Mouse (Mus musculus): ENCODE measurements around the gene Ptcra. TPM values are rescaled to one million over a fixed set of nuclear protein-coding genes. Genes with fewer than 3 reads are reported as not detected.

Ptcra gene
- total and polyA plus RNA-seq, 3 experiments = 0.17 to 0.56 (median 0.34) TPM

- no peak for TF ChIP-seq ZNF384 (IDR thresholded peaks at IDR 0.05; ENCODE audit: low read depth, low read length)
Observed at GRCm38 (mm10) chr17:46725273-46725672, 38.2 kb downstream of the Ptcra start (continued).

GRCm38 (mm10) chr17:46724477-46725084 lies 38.9 kb downstream of the Ptcra start:
- no peak for TF ChIP-seq SIN3A (IDR thresholded peaks at IDR 0.05; ENCODE audit: low read length)
- TF ChIP-seq MXI1 (IDR thresholded peaks at IDR 0.05; ENCODE audit: low read depth, low read length) = no peak
- no peak for TF ChIP-seq POLR2AphosphoS2 (IDR thresholded peaks at IDR 0.05; ENCODE audit: low read depth, low read length)
- TF ChIP-seq TBP (conservative IDR thresholded peaks at IDR 0.05; ENCODE audit: low read depth, low read length) = no peak
- TF ChIP-seq HCFC1 (IDR thresholded peaks at IDR 0.05; ENCODE audit: low read depth, low read length) = no peak
- TF ChIP-seq CHD2 (IDR thresholded peaks at IDR 0.05; ENCODE audit: low read length) = no peak
- no peak for TF ChIP-seq GABPA (IDR thresholded peaks at IDR 0.05; ENCODE audit: insufficient replicate concordance, low read depth, low read length)
- no peak for TF ChIP-seq CTCF (conservative IDR thresholded peaks at IDR 0.05 in 1 of 2, IDR thresholded peaks at IDR 0.05 in 1 of 2; ENCODE audit: low read depth in 2 of 2, low read length in 2 of 2)
- TF ChIP-seq MYC (IDR thresholded peaks at IDR 0.05; ENCODE audit: low read depth, low read length) = no peak
- TF ChIP-seq KAT2A (IDR thresholded peaks at IDR 0.05; ENCODE audit: insufficient replicate concordance, low read length) = no peak
- no peak for TF ChIP-seq USF1 (IDR thresholded peaks at IDR 0.05; ENCODE audit: low read depth, low read length)
- no peak for TF ChIP-seq TCF12 (IDR thresholded peaks at IDR 0.05; ENCODE audit: low read depth, low read length)
- TF ChIP-seq ETS1 (conservative IDR thresholded peaks at IDR 0.05; ENCODE audit: low read depth, low read length) = no peak
- no peak for TF ChIP-seq CHD1 (IDR thresholded peaks at IDR 0.05; ENCODE audit: low read depth, low read length)
- TF ChIP-seq ZKSCAN1 (IDR thresholded peaks at IDR 0.05; ENCODE audit: borderline replicate concordance, low read depth, low read length) = no peak
- no peak for TF ChIP-seq PAX5 (IDR thresholded peaks at IDR 0.05; ENCODE audit: low read length)
- TF ChIP-seq SMC3 (IDR thresholded peaks at IDR 0.05; ENCODE audit: low read depth, low read length) = no peak
- TF ChIP-seq RCOR1 (conservative IDR thresholded peaks at IDR 0.05; ENCODE audit: low read depth, low read length) = no peak
- no peak for TF ChIP-seq ZNF384 (IDR thresholded peaks at IDR 0.05; ENCODE audit: low read depth, low read length)
- dilution Hi-C loops (cut with MboI; ENCODE audit: extremely low pct_ligation_motif_present, extremely low pct_unique_long_range_greater_than_20kb, low sequenced_read_pairs) (no loop called here), in situ Hi-C loops (cut with MboI; ENCODE audit: low pct_ligation_motif_present, low pct_unique_long_range_greater_than_20kb, low sequenced_read_pairs) (no loop called here)
- Histone ChIP-seq H3K4me3 (replicated peaks in 1 of 3; ENCODE audit: low read depth in 2 of 3, low read length in 2 of 3, poor library complexity in 1 of 3) (no peak overlapping the region), H3K9me3 (replicated peaks; ENCODE audit: low read length) (no peaks in the 10 kb centered on the region), H3K4me2 (ENCODE audit: insufficient read depth, low read depth, poor library complexity, severe bottlenecking) (no peak overlapping the region), H3K79me2 (replicated peaks; ENCODE audit: control insufficient read depth, extremely low read depth, insufficient read depth, poor library complexity, severe bottlenecking) (no peaks in the 10 kb centered on the region), H3K36me3 (replicated peaks in 1 of 2; ENCODE audit: control insufficient read depth in 1 of 2, insufficient read depth in 1 of 2, low read length in 1 of 2) (peaks cover 46 to 80% of the 10 kb centered on the region in 2 experiments), H3K27me3 (replicated peaks) (no peaks in the 10 kb centered on the region), H3K9ac (ENCODE audit: insufficient read depth, low read depth) (no peak overlapping the region), H3K4me1 (ENCODE audit: control insufficient read depth in 1 of 2, insufficient read depth in 2 of 2) (peaks cover 6 to 11% of the 10 kb centered on the region in 2 experiments), H3K27ac (ENCODE audit: insufficient read depth, low read depth) (no peak overlapping the region)
- no peak for DNase-seq (ENCODE audit: extremely low read depth)

- H3K27ac ChIP-seq (ENCODE audit: insufficient read depth, low read depth) = no peak overlapping the region
- TF ChIP-seq UBTF (IDR thresholded peaks at IDR 0.05; ENCODE audit: low read depth, low read length) = no peak
- TF ChIP-seq CHD1 (IDR thresholded peaks at IDR 0.05; ENCODE audit: low read depth, low read length) = no peak
- TF ChIP-seq PAX5 (IDR thresholded peaks at IDR 0.05; ENCODE audit: low read length) = no peak
- H3K9me3 ChIP-seq (replicated peaks; ENCODE audit: low read length) = no peaks in the 10 kb centered on the region
- DNase-seq (ENCODE audit: extremely low read depth) = no peak
- H3K79me2 ChIP-seq (replicated peaks; ENCODE audit: control insufficient read depth, extremely low read depth, insufficient read depth, poor library complexity, severe bottlenecking) = no peaks in the 10 kb centered on the region
- H3K4me2 ChIP-seq (ENCODE audit: insufficient read depth, low read depth, poor library complexity, severe bottlenecking) = no peak overlapping the region
- H3K27me3 ChIP-seq (replicated peaks) = no peaks in the 10 kb centered on the region
- H3K4me1 ChIP-seq (ENCODE audit: control insufficient read depth in 1 of 2, insufficient read depth in 2 of 2) = peaks cover 6 to 11% of the 10 kb centered on the region in 2 experiments
- in situ Hi-C loops (cut with MboI; ENCODE audit: low pct_ligation_motif_present, low pct_unique_long_range_greater_than_20kb, low sequenced_read_pairs) = no loop called here
- no peak overlapping the region for H3K4me3 ChIP-seq (replicated peaks in 1 of 3; ENCODE audit: low read depth in 2 of 3, low read length in 2 of 3, poor library complexity in 1 of 3)
- dilution Hi-C loops (cut with MboI; ENCODE audit: extremely low pct_ligation_motif_present, extremely low pct_unique_long_range_greater_than_20kb, low sequenced_read_pairs) = no loop called here
- H3K9ac ChIP-seq (ENCODE audit: insufficient read depth, low read depth) = no peak overlapping the region
- H3K36me3 ChIP-seq (replicated peaks in 1 of 2; ENCODE audit: control insufficient read depth in 1 of 2, insufficient read depth in 1 of 2, low read length in 1 of 2) = peaks cover 43 to 85% of the 10 kb centered on the region in 2 experiments
Observed at GRCm38 (mm10) chr17:46721077-46721476, 42.4 kb downstream of the Ptcra start.
